Mouse (Mus musculus): Measurements from ENCODE around the gene Slfn14. TPM values are rescaled to one million over a fixed set of nuclear protein-coding genes. Genes with fewer than 3 reads are reported as not detected.

Slfn14 gene
- total and polyA plus RNA-seq, 3 experiments: 0.04 to 0.19 TPM; not detected in 1

- Histone ChIP-seq H3K36me3 (ENCODE audit: control insufficient read depth in 1 of 2, insufficient read depth in 2 of 2, low read length in 2 of 2) (peaks cover 6 to 17% of the 10 kb centered on the region in 2 experiments), H3K9ac (ENCODE audit: control insufficient read depth, low read depth, low read length, poor library complexity, severe bottlenecking) (no peak overlapping the region), H3K4me3 (ENCODE audit: control insufficient read depth in 1 of 2, insufficient read depth in 1 of 2, low read depth in 2 of 2, low read length in 2 of 2) (no peak overlapping the region), H3K27ac (ENCODE audit: control insufficient read depth, low read depth, low read length) (no peak overlapping the region), H3K27me3 (ENCODE audit: control insufficient read depth in 1 of 2, insufficient read depth in 2 of 2, low read length in 2 of 2) (no peaks in the 10 kb centered on the region), H3K9me3 (replicated peaks; ENCODE audit: insufficient read depth, low read length) (no peaks in the 10 kb centered on the region), H3K4me1 (ENCODE audit: control insufficient read depth in 1 of 2, insufficient read depth in 2 of 2, low read length in 2 of 2) (peaks cover 6 to 9% of the 10 kb centered on the region in 2 experiments), H3K79me2 (ENCODE audit: control insufficient read depth, insufficient read depth, low read length, poor library complexity) (peaks cover 39% of the 10 kb centered on the region)
- no peak for DNase-seq (ENCODE audit: low read depth, low spot score)
- TF ChIP-seq TBP (IDR thresholded peaks at IDR 0.05; ENCODE audit: low read depth, low read length): no peak
- no peak for TF ChIP-seq MXI1 (IDR thresholded peaks at IDR 0.05; ENCODE audit: low read depth, low read length)
- TF ChIP-seq POLR2AphosphoS5 (IDR thresholded peaks at IDR 0.05; ENCODE audit: borderline replicate concordance, low read depth, low read length): no peak
- TF ChIP-seq POLR2A (IDR thresholded peaks at IDR 0.05; ENCODE audit: control insufficient read depth in 1 of 2, insufficient read depth in 1 of 2, low read depth in 1 of 2, low read length in 2 of 2, poor library complexity in 1 of 2): no peak
- no peak for TF ChIP-seq ZC3H11A (IDR thresholded peaks at IDR 0.05; ENCODE audit: low read depth, low read length)
- TF ChIP-seq CHD1 (IDR thresholded peaks at IDR 0.05; ENCODE audit: low read depth, low read length): no peak
- TF ChIP-seq ETS1 (IDR thresholded peaks at IDR 0.05; ENCODE audit: low read depth, low read length): no peak
- TF ChIP-seq CHD2 (IDR thresholded peaks at IDR 0.05; ENCODE audit: low read length): no peak
- TF ChIP-seq BHLHE40 (IDR thresholded peaks at IDR 0.05; ENCODE audit: borderline replicate concordance, low read depth, low read length): no peak
- no peak for TF ChIP-seq KAT2A (conservative IDR thresholded peaks at IDR 0.05; ENCODE audit: low read depth, low read length)
These were observed 20.3 kb upstream of the Slfn14 start for GRCm38 (mm10) chr11:83306700-83307253.

- no peak overlapping the region for H3K4me3 ChIP-seq (ENCODE audit: control insufficient read depth in 1 of 2, insufficient read depth in 1 of 2, low read depth in 2 of 2, low read length in 2 of 2)
These were observed 18.0 kb upstream of the Slfn14 start for GRCm38 (mm10) chr11:83304485-83304884.

DNA sequence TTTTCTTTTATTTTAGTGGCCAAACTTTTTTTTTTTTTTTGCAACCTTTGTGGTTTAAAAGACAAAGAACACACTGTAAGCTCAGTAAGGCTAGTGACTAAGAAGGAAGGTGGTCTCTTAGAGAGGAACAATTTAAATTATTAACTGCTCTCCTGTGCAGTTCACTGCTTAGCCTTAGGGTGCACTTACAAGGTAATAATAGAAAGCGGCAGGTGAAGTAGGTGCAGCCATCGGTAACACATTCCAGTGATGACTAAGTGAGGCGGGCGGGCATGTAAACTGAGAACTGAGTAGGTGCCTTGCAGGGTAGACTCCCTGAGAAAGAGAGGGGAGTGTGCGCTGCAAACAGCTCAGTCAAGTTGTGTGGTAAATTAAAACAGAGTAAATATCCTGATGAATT, 17.2 kb upstream of the Slfn14 start:
- H3K9me3 ChIP-seq (replicated peaks; ENCODE audit: insufficient read depth, low read length): no peaks in the 10 kb centered on the region
- peak overlapping the region; percentile 23 for H3K9ac ChIP-seq (ENCODE audit: control insufficient read depth, low read depth, low read length, poor library complexity, severe bottlenecking)
- no peak overlapping the region for H3K27ac ChIP-seq (ENCODE audit: control insufficient read depth, low read depth, low read length)
- H3K36me3 ChIP-seq (ENCODE audit: control insufficient read depth in 1 of 2, insufficient read depth in 2 of 2, low read length in 2 of 2): peaks cover 3 to 24% of the 10 kb centered on the region in 2 experiments; a peak in 3 of 4 replicates
- H3K79me2 ChIP-seq (ENCODE audit: control insufficient read depth, insufficient read depth, low read length, poor library complexity): peaks cover 39% of the 10 kb centered on the region
- TF ChIP-seq RAD21 (IDR thresholded peaks at IDR 0.05; ENCODE audit: low read depth, low read length): no peak
- 0 out of 2 replicates have a peak, but pooled peaks have one; percentile 5 for TF ChIP-seq ZNF384 (IDR thresholded peaks at IDR 0.05; ENCODE audit: low read depth, low read length)
- H3K4me1 ChIP-seq (ENCODE audit: control insufficient read depth in 1 of 2, insufficient read depth in 2 of 2, low read length in 2 of 2): peaks cover 6 to 11% of the 10 kb centered on the region in 2 experiments
- peak; percentile 32 for DNase-seq (ENCODE audit: low read depth, low spot score)
- no peaks in the 10 kb centered on the region for H3K27me3 ChIP-seq (ENCODE audit: control insufficient read depth in 1 of 2, insufficient read depth in 2 of 2, low read length in 2 of 2)
- peak overlapping the region in 1 of 2 experiments; percentile 86; a peak in 2 of 4 replicates for H3K4me3 ChIP-seq (ENCODE audit: control insufficient read depth in 1 of 2, insufficient read depth in 1 of 2, low read depth in 2 of 2, low read length in 2 of 2)

More at GRCm38 (mm10) chr11:83304485-83304884, 18.0 kb upstream of the Slfn14 start:
- DNase-seq (ENCODE audit: low read depth, low spot score): no peak
- Histone ChIP-seq H3K27me3 (ENCODE audit: control insufficient read depth in 1 of 2, insufficient read depth in 2 of 2, low read length in 2 of 2) (no peaks in the 10 kb centered on the region), H3K79me2 (ENCODE audit: control insufficient read depth, insufficient read depth, low read length, poor library complexity) (peaks cover 37% of the 10 kb centered on the region), H3K27ac (ENCODE audit: control insufficient read depth, low read depth, low read length) (no peak overlapping the region), H3K9me3 (replicated peaks; ENCODE audit: insufficient read depth, low read length) (no peaks in the 10 kb centered on the region), H3K36me3 (ENCODE audit: control insufficient read depth in 1 of 2, insufficient read depth in 2 of 2, low read length in 2 of 2) (peaks cover 3 to 24% of the 10 kb centered on the region in 2 experiments; a peak in 3 of 4 replicates), H3K4me1 (ENCODE audit: control insufficient read depth in 1 of 2, insufficient read depth in 2 of 2, low read length in 2 of 2) (peaks cover 6 to 11% of the 10 kb centered on the region in 2 experiments), H3K9ac (ENCODE audit: control insufficient read depth, low read depth, low read length, poor library complexity, severe bottlenecking) (no peak overlapping the region)
- TF ChIP-seq SMC3 (IDR thresholded peaks at IDR 0.05; ENCODE audit: low read depth, low read length) (no peak), ELF1 (IDR thresholded peaks at IDR 0.05; ENCODE audit: low read depth, low read length) (no peak), CHD2 (IDR thresholded peaks at IDR 0.05; ENCODE audit: low read length) (no peak), HCFC1 (IDR thresholded peaks at IDR 0.05; ENCODE audit: low read depth, low read length) (no peak), USF1 (IDR thresholded peaks at IDR 0.05; ENCODE audit: low read depth, low read length) (no peak), POLR2AphosphoS2 (IDR thresholded peaks at IDR 0.05; ENCODE audit: low read length) (no peak)
